Mouse (Mus musculus) lung, postnatal 25 days (tissue): ENCODE data around the gene Mtus2.

Experiments used
- DNase-seq: peaks from one replicate; pipeline ENCODE4 v3.0.0; 2022; ENCODE audit warnings: low spot score

The Mtus2 gene

DNA sequence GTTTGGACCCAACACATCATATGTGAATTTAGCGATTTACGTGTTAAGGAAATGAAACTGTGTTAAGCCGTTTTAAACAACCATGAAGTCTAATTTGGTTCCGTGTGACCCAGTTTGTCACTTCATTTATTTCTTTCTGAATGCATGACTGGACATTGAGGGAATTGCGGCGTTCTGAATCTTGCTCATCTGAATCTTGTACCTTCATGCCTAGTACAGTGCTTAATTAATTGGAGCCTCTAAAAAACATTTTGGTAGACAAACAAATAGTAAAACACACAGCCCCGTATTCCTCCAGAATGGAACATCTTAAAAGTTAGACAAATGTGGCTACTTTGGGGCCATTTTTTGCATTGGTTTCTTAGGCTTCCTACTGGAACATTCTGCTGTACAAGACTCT is 84.5 kb downstream of the Mtus2 start:
- no peak for DNase-seq

DNA sequence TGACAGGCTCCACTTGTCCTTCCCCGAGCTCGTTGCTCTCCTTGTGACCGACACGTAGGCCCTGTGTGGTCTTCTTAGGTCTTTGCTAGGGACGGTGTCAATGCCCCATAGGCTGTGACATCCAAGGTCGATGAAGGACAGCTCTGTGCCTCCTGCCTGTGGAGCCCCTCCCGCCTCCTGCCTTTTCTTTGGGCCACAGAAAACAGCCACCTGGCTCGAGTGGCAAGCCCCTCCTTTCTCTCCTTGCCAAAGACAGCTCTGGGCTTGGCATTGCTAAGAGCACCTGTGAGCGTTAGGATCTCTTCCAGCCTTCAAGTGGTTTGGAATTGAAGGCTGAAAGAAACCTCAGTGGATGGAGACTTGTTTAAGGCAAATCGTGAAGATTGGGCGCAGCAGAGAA is 91.1 kb downstream of the Mtus2 start:
- DNase-seq = no peak

DNA sequence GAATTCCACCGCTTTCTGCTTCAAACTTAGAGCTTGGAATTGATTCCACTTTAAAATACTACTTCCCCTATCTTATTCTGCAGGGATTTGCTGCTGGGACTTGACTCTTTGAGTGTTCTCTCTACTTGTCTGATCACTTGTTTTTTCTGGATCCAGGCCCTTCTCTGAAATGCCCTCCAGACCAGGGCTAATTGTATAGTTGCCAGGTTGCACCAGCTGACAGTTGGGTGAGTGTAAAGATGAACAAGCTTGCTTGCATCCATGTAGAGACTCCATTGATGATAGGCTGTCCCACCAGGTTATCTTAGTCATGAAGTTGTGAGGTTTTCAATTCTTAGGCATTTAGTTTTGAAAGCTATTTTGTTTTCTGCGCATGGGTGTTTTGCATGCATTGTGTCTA is 92.2 kb downstream of the Mtus2 start:
- DNase-seq = no peak

DNA sequence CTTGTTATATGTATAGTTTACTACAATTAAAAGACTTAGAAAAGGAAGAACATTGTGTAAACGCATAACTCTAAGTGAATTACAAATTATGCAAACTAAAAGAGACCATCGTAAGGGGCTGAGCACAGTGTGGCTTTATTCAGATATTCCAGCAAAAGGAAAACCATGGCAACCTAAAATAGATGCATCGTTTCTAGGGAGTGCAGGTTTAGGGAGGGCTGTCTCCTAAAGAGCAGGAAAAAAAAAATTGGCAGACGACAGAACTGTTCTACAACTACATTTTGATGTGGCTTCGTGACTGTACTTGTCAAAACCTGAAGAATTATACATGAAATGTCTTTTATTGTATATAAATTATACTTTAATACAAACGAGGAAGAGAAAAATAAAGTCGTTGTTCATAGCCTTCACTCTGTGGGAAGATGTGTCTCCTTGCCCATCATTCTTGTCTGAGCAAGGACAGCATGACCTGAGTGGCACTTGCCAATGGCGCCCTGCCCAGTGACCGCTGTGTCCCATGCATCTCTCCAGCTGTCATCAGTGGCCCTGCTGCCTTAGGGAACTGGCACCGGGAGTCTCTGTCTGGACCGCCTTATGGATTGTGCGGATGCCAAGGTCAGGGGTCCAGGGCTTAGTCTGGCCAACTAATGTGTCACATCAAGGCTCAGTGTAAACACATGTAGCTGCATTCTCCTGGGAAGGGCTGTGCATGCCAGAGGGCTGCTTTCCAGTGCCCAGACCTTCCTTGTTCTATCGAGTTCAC is 95.9 kb downstream of the Mtus2 start:
- DNase-seq = no peak

DNA sequence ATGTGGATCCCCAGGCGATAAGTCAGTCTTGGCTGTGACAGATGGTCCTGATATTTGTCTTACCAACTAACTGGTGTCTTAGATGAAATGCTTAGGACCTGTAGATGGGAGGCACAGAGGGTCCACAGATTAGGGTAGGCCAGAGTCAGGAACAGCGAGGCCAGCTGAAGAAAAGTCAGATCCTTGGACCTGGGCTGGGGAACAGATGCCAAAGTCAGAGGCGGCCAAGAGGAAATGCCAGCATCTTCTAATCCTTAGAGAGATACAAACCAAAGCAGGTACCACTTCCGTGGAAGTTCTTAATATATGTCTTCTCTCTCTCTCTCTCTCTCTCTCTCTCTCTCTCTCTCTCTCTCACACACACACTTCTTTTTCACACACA is 96.5 kb downstream of the Mtus2 start:
- no peak for DNase-seq

DNA sequence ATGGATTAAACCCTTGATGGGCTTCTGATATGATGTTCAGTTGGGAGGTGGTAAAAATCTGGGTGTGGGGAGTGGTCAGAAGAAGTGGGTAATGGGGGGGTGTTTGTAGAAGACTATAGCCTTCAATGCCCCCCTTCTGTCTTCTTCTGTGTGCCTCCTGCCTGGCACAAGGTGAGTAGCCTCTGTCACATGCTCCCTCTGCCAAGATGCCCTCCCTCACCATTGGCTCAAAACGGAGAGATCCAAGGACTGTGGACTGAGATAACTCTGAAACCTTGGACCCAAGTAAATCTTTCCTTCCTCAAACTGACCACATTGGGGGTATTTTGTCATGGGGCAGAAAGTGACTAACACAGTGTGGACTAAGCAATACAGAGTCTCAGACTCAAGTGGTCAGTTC is 99.7 kb downstream of the Mtus2 start:
- DNase-seq = no peak

DNA sequence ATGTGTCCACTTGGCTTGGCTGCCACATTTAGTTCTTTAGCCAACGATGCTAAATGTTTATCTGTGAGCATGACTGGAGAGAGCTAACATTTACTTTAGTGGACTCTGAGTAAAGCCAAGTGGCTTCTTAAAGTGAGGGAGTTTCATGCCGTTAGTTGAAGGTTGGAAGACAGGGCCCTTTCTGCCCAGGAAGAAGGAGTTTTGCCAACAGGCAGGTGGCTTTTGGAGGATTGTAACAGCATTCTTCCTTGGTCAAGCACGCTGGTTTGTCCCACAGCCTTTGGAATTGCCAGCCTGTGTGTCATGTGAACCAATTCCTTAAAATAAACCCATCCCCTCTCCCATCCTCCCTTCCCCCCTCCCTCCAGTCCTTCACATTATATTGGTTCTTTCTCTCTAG is 100.3 kb downstream of the Mtus2 start:
- no peak for DNase-seq

DNA sequence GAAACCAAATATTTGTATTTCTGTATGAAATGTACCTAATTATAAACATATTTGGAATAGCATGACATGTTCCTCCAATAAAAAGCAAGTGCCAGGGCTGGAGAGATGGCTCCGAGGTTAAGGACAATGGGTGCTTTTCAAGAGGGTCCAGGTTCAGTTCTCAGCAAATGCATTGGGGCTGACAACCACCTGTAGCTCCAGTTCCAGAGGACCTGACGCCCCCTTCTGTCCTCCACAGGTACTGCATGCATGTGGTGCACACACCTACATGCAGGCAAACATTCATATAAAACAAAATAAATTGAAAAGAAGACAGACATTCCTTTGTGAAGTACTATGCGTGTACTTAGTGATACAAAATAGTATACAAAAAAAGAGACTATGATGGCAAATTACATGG is 102.2 kb downstream of the Mtus2 start:
- no peak for DNase-seq

DNA sequence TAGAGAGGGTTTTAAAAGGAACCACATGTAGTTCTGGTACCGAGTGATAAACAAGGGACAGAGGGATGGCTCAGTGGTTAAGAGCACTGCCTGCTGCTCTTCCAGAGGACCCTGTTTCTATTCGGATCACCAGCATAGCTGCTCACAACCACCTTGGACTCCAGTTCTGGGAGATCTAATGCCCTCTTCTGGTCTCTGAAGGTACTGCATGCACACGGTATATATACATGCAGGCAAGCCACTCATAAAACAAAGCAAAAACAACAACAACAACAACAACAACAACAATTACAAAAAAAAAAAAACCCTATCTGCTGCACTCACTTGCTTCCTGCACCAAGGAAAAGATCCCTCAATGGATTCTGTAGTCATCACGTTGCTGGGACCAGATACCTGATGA is 104.7 kb downstream of the Mtus2 start:
- DNase-seq = no peak

DNA sequence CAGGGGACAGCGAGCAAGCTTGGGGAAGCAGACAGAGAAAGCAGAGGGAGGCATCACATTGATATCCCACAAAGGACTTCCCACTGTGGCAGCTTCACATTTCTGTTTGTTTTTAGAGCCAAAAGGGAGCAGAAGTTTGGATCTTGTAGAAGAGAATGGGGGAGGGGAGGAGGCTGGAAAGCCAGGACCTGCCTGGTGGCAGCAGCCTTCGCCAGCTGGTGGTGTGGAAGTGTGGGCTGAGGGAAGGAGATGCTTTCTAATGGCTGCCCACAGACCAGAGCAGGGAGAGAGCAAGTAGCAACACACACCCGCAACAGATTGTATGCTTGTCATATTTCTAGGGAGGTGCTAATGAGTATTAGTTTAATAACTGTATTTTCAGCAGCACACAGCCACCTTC is 106.6 kb downstream of the Mtus2 start:
- no peak for DNase-seq

DNA sequence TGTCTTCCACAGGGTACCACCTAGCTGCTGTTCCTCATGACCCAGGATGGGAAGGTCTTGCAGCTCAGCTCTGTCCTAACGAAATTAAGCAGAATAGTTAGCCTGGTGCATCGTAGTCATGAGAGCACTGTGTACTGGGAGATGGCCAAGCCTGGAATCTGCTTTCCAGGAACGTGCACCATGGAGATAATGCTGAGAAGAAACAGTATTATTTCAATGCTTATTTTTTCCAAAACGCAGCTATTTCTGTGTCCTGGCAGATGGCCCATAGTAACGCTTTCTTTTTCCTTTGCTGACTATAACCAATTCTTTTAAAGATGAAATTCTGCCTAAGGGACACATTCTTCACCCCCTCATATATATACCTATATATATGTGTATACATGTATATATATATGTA is 108.1 kb downstream of the Mtus2 start:
- DNase-seq = no peak

DNA sequence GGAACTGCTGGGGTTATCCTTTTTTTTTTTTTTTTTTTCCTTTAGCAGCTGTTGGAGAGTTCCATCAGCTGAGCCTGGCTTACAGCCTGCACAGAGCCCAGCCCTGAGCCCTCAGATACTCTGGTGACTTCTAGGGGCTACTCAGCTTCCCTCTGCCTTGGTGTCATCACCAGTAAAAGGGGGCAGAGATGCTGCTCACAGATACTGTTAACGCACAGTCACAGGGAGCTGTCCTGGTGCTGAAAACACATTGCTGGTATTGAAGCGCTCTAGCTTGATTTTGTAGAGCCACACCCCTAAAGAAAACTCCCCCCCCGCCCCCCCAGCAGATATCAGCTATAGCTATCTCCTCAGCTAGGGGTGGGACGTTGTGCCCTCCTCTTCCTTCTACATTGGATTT is 112.8 kb downstream of the Mtus2 start:
- no peak for DNase-seq

DNA sequence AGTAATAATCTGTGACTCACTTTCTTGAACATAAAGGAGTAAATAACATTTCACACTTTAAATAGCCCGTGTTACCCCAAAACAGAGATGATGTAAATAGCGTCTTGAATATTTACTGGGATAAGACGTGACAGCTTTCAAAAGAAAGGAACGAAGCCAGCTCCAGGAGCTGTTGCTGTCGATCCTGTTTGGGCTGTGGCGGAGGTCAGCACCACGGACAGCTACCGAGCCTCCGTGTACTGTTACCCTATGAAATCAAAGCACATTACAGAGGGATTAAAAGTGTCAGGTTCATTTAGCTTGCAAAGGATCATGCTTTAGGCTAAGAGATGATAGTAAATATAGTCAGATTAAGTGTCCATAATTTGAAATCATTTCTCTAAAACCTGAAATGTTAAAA is 114.7 kb downstream of the Mtus2 start:
- no peak for DNase-seq

DNA sequence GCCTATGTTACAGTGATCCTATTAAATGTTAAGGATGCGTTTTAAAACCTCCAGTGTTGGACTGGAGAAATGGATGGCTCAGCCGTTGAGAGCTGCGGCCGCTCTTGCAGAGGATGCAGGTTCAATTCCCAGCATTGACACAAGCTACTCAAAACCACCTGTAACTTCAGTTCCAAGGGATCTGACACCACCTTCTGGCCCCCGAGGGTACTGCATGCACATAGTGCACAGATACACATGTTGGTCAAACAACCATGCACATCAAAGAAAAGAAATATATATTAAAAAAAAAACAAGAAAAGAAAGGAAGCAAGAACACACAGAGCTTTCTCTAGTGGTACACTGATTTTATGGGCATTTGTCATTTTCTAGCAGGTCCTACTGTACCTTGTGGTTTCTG is 116.3 kb downstream of the Mtus2 start:
- DNase-seq = no peak

DNA sequence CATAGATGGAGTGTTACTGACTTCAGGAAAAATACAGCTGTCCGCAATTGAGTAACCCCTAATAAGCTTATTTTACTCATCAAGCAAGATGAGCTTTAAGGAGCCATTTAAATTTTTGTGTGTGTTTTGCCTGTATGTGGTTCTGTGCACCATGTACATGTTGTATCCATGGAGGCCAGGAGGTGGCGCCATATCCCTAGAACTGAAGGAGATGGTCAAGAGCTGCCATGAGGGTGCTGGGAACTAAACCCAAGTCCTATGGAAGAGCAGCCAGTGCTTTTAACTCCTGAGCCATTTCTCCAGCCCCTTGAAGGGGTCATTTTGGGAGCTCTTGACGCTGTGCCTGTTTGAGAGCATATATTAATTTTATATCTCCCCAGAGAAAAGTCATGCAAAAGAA is 122.6 kb downstream of the Mtus2 start:
- no peak for DNase-seq

DNA sequence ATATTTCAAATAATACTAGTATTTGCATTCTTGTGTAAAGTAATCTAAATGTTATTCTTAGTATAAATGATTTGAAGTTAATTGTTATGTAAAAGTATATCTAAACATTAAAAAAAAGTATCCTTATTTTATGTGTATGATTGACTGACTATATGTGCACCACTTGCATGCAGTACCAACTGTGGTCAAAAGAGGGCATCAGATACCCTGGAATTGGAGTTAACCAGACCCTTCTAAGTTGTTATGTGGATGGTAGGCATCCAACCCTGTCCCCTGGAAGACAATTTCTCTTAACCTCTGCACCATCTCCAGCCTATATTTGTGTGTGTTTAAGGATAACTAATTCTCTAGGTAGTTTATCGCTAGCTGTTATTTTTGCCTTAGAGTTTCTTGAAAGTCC is 126.4 kb downstream of the Mtus2 start:
- DNase-seq = no peak

DNA sequence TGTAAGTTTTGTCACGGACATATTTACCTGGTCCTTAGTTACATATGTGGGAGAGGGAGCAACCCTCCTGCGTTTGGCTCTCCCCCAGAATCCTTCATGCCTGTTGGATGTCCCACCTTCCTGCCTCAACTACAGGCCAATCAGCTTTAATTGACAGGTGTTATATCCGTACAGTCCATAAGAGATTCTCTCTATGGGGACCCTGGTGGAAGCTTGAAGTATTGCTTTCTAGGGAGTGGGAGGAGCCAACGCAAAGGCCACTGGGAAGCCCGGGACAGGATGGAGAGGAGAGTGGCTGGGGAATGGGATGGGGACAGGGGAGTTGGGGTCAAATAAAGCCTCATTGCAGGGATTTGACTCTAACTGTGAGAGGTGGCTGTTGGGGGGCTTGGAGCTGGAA is 127.6 kb downstream of the Mtus2 start:
- DNase-seq = no peak

DNA sequence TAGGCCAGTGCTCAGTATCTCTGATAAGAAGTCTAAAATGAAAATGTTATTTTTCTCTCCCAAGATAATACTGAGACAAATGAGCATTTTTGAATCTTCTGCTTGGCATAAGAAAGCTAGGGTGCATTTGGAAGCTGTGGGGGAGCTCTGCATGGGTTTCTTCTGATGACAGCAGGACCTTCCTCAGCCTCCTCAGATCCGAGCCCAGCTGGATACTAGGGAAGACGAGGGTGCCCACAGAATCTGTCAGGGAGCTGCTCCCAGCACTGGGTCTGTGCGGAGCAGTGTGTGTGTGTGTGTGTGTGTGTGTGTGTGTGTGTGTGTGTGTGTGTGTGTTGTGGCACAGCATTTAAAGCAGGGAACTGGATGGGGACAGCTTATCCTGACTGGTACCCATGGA is 130.7 kb downstream of the Mtus2 start:
- DNase-seq = no peak

DNA sequence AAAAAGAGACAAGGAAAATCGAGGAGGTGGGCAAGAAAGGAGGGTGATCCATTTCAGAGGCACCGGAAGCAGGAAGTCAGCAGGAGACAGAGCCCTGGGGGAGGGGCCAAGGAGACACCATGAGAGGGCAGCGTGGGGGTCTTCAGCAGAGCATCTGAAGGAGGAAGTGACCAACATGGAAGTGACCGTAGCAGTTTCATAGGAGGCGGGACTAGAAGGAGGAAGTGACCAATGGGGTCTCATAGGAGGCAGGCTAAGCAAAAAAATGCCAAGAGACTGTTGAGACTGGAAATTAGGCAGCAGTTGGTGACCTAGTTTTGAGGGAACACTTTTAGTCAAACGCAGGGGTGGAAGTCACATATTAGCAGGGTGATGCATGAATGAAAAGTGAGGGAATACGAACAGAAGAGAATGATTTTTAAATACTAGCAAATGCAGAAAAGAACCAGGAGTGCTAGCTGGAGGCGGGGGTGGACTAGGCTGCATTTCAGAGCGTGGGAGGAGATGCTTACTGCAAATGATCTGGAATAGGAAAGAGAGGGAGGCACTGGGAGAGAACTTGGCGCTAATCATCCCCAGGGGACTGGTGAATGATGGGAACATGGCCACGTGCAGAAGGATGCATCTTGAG is 133.2 kb downstream of the Mtus2 start:
- no peak for DNase-seq

DNA sequence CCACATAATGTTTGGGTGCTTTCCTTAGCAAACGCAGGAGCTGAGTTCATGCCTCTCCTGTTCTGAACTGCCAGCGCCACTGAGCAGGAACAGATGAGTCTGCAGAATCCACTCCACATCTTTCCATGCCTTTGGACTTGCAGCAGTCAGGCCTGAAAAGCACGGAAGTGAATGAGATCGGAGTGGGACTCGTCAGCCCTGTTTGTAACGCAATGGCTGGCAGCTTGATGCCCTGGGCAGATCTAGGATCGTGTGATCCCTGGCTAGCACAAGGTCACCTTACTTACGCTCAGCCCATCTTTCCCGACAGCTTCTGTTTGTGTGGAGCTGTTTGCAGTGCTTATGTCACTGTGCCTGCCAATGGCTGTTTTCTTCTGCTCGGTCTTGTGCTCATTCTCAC is 137.5 kb downstream of the Mtus2 start:
- no peak for DNase-seq

DNA sequence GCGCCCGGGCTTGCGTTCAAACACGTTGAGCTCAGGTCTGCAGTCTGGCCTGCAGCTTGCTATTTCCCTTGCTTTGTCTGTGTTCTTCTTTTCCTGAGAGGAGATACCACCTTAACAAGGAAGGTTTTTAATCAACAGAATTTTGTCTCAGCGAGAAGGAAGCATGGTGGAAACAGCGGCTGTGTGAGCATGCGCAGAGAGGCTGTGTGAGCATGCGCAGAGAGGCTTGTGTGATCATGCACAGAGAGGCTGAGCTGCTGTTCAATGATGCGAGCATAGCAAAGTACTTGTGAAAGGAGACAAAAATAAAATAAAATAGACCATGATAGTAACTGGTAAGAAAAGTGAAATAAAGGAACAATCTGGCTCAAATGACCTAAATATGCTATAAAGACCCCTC is 142.2 kb downstream of the Mtus2 start:
- no peak for DNase-seq

DNA sequence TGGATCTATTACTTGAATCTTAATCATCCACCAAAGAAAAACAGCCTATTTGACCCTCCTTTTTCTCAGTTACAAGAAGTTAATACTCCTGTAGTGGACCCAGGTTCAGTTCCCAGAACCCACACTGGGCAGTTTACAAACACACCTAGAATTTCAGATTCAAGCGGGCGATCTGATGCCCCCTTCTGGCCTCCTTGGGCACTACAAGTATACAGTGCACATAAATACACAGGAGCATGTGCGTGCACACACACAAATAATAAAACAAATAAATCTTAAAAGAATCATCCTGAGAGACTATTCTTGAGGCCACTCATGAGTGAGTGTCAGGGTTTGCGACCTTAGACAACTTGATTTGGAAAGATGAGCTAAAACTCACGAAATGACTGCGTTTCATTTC is 150.2 kb downstream of the Mtus2 start:
- no peak for DNase-seq

DNA sequence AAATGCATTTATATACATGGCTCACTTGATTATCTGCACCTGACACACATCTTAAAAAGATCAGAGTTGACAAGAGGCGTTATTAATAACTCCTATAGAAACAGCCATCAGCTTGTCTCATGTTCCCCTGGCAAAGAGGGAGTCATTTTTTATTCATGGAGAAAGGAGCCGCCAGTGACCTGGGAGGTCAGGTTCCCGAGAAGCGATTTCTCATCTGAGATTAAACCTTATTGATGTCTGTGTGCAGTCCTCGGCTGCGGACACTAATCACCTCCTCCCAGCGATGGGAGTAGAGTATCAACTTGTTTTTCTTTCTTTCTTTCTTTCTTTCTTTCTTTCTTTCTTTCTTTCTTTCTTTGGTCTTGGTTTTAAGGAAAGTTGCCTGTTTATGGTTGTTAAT is 150.8 kb downstream of the Mtus2 start:
- DNase-seq = no peak

DNA sequence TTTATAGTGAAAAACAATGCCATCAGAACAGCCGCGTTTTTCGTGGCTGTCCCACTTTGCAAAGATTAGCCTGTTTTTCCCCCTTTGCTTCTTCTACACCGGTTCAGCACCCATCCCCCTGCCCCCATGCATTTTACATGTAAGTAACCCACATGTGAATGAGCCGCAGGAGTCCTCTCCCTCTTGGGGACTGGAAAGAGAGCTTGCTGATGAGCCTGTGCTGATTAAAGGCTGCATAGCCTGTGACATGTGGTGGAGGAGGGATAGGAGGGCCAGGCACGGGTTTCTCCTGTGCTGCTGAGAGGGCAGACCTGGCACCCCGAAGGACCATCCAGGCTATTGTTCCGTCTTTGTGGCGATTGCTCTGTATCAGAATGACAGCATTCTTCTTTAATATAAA is 151.2 kb downstream of the Mtus2 start:
- no peak for DNase-seq
